Mouse (Mus musculus): Measurements from ENCODE around the gene Gm14137.

Gene Gm14137

DNA sequence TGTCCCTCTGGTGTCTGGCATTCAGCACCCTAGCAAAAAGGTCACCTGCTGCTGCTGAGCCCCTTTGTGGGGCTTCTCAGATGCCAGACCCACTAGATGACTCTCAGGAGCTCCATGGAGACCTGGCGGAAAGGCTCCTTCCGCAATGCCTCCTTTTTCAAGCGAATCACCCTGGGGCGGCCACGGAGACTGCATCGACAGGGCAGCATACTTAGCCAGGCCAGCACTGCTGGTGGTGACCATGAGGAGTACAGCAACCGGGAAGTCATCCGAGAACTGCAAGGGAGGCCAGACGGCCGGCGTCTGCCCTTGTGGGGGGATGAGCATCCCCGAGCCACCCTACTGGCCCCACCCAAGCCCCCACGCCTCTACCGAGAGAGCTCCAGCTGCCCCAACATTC lies 557 bp downstream of the Gm14137 start:
- 85% methylated on average over 14 of the region's 14 CpGs for WGBS

DNA sequence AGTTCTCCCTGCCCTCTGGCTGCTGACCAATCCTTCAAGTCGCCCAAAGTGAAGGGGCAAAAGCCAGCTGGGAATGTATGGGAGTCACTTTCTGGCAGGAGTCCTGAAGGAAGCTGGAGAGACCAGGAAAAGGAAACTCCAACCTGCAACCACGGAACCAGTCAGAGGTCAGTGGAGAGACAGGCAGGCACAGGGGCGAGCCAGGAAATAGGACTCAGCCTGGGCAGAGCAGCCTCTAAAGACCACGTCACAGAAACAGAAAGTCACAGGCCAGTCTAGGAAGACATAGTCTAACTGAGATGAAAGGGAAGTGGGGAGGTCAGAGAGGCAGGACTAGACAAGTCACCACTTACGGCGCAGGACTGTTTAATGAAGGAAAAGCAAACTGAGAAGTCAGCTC lies 1.3 kb downstream of the Gm14137 start:
- 71% methylated on average over 6 of the region's 6 CpGs for WGBS

- WGBS = 72% methylated on average over 3 of the region's 3 CpGs
Observed at GRCm38 (mm10) chr2:119176761-119177160, 2.5 kb downstream of the Gm14137 start.

DNA sequence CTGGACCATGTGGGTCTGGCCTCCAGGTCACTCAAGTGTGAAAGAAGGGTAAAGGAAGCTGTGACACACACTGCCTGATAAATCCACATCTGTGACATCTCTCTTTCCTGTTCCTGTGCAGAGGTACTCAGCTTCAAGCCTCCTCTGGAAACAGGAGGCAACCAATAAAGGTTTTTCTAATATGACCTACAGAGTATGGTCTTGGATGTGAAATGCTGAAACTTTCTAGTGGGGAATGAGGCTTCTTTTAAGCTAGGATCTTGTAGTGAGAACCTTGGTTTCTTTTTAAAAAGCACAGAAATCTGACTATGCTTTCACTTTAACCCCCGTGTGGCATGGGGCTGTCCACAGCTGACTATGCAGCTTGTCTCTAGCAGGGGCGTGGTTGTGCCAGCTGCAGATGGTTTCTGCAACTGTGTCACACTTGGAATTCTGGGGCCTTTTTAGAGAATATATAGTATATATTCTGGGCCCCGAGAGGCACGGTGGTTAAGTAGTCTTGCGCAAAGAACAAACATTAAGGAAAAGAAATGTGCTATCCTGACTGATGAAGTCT lies 3.2 kb downstream of the Gm14137 start:
- WGBS = 85% methylated on average over 5 of the region's 5 CpGs

DNA sequence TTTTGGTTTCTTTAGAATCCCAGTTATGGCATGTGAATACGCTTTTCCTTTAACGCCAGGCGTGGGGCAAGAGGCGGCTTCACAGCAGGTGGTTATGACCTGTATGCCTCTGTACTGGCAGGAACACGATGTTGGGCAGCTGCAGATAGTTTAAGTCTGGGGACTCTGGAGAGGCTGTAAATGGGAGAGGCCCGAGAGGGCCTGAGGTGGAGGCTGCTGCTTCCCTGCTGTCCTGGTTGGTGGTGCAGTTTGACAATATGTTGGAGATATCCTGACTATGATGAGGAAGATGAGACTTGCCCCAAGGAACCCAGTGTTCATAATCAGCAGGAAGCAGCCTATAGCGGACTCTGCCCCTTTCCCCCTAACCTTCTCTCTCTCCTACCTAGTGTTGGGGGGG lies 8.6 kb downstream of the Gm14137 start:
- whole genome bisulfite sequencing = 85% methylated on average over 7 of the region's 7 CpGs

GRCm38 (mm10) chr2:119189029-119189710 lies 14.9 kb downstream of the Gm14137 start:
- 5% methylated on average over 15 of the region's 15 CpGs for WGBS

DNA sequence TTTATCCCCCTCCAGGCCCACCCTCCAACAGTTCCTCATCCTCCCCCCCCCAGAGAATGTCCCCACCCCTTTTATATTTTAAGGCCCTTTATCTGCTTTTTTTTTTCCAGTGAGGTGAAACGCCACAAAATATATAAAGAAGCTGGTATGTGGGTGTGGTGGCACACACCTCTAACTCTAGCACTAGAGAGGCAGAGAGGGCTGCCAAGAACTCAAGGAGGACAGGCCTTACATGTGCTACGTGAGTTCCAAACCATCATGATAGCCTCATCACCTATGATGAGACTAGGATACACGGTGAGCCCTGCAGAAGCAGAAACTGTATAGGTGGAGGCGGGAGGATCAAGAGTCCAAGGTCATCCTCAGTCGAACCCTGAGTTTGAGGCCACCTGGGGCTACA lies 16.7 kb downstream of the Gm14137 start:
- WGBS = 80% methylated on average over 5 of the region's 5 CpGs

- WGBS = 70% methylated on average over 5 of the region's 5 CpGs
Observed at GRCm38 (mm10) chr2:119194140-119194539, 19.8 kb downstream of the Gm14137 start.

- WGBS = 83% methylated on average over 4 of the region's 4 CpGs
Observed at GRCm38 (mm10) chr2:119196316-119197108, 22.2 kb downstream of the Gm14137 start.

DNA sequence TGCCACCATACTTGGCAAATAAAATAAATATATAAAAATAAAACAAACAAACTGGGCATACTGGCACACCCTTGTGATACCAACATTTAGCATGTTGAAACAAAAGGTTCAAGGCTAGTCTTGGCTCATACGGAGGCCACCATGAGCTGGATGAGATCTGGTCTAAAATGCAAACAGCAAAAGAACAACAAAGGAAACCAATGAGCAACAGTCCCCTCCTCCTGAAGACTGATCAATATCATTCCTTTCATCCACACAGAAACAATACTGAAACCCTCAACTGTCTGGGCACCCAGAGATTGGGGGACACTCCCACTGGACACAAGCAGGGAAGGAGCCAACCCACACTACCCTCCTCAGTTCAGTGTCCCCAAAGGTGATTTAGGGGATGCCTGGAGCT lies 23.2 kb downstream of the Gm14137 start:
- WGBS = 84% methylated on average over 1 of the region's 1 CpGs

GRCm38 (mm10) chr2:119198049-119198448 lies 23.7 kb downstream of the Gm14137 start:
- WGBS = 45% methylated on average over 1 of the region's 1 CpGs

DNA sequence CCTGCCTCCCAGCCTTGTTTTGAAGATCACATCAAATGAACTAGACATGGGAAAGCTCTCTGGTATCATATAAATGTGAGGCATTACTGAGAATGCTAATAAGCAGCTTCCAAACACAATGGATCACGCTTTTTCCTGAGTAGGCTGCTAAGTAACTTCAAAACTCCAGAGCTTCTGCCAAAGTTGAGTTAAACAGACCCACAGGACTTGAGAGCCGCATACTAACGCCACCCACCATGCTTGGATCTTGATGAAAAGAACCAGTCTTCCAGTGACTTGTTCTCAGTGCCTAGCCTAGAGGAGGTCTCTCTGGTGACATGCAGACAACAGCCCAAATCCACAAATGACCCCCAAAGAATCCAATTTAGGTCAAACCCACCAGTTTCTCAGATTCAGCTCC lies 24.6 kb downstream of the Gm14137 start:
- whole genome bisulfite sequencing = 23% methylated on average over 3 of the region's 3 CpGs

- WGBS = 56% methylated on average over 5 of the region's 5 CpGs
Observed at GRCm38 (mm10) chr2:119202914-119203453, 28.7 kb downstream of the Gm14137 start.

DNA sequence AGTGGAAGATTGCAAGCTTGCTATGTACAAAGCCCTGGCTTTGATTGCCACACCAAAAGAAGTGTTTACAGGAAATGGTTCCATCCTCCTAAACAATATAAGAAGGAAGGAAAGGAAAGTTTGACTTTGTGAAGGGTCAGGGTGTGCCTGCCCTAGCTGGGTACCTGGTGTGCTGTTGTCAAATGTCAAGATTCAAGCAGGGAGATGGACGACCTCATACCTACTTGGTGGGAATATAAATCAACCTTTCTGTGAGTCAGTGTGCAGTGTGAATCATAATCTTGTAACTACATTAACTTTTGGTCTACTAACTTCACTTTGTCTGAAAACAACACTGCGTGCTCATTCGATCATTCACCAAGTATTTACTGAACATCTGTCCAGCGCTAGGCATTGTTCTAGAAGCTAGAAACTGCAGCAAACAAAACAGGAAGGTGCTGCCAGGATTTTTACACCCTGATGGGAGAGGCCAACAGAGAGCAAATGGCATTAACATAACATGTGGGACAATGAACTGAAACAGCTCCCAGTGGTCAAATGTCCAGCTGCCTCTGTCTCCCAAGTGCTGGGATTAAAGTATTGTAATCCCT lies 29.7 kb downstream of the Gm14137 start:
- 66% methylated on average over 4 of the region's 4 CpGs for WGBS

GRCm38 (mm10) chr2:119207961-119208343 lies 33.6 kb downstream of the Gm14137 start:
- WGBS = 17% methylated on average over 6 of the region's 6 CpGs

DNA sequence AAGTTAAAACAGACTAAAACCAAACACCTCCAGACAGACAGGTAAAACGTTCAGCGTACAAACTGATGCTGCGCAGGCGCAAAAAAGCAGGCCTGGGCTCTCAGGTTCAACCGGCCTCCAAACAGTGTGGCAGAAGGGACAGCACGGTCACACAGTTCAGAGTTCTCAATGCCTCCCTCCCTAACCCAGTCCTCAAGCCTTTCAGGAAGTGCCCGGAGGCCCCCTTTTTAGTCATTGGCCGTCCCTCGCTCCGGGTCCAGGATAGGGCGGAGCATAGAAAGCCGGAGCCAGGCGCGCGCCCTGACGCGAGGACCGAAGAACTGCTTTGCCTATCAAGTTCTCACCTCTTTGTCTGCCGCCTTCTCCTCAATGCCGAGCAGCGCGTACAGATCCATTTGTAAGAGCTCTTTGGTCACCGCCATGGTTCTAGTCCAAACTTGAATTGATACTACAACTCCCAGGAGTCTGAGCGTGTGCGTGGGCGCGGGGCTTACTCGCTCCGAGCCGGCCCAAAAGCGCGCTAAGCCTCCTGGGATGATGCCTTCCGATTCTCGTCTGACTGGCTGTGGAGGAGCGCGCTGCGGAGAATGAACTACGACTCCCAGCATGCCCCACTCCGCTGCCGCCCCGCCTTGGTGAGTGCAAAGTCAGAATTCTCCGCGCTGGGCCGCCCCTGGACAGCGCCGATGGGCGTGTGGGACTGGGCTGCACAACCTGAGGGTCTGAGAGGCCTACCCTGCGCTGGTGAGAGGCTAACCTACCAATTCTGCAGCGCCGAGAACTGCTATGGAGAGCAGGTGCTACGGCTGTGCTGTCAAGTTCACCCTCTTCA lies 34.3 kb downstream of the Gm14137 start, which contains the start of the genes Zfyve19 and Dnajc17:
Gene Zfyve19, plus strand, starts transcription at position 274 of the 832 bp plus-strand sequence.
Gene Dnajc17, minus strand, starts transcription at position 452 of the 832 bp plus-strand sequence.
- WGBS = under 1% methylated on average over 51 of the region's 51 CpGs

DNA sequence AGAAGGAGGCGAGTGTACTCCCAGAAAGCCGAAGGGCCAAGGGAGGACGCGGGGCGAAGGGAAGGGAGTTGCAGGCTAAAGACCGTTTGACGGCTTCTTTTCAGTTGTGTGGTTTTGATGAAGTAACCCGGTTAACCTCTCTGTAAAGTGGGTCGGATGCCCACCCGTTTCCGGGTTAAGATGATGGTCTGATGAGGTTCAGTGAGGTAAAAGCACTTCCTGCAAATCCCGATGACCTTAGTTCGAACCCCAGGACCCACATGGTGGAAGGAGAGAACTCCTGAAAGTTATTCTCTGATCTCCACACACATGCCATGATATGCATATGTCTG lies 34.8 kb downstream of the Gm14137 start:
- 1% methylated on average over 13 of the region's 13 CpGs for WGBS

Data from cerebral cortex, adult 2 months (tissue).